Mouse (Mus musculus): Measurements from ENCODE around the gene Cyth1. TPM values are rescaled to one million over a fixed set of nuclear protein-coding genes. Genes with fewer than 3 reads are reported as not detected.
A peak's percentile ranks its signal among the peaks of the same experiment; 100 is the strongest.

Cyth1 gene
- polyA plus RNA-seq, 1 experiment from 2014 or later, result 19.5 TPM

DNA sequence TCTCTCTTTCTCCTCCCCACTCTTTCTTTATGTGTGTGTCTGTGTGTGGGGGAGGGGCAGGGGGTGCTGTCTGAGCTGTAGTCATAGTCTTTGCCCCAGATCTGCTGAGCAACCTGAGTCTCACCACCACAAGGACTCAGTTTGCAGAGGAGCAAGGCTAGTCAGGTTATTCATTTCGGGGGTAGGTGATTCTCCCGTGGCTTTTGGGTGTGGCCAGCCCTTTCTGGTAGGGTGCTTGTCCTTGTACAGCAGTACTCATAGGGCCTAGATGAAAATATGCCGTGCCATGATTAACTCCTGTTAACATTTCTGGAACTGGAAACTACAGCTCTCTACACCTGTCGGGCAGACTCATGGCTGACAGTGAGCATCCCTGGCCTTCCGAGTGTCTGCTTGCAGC is 81.8 kb downstream of the Cyth1 start:
- WGBS, result 71% methylated on average over 5 of the region's 5 CpGs
- H3K4me2 ChIP-seq (replicated peaks), result no peak overlapping the region
- H3K9me3 ChIP-seq (replicated peaks), result no peaks in the 10 kb centered on the region
- H3K27ac ChIP-seq (replicated peaks), result peak overlapping the region; percentile 83
- H3K36me3 ChIP-seq, result peaks cover 43% of the 10 kb centered on the region
- no peak overlapping the region for H3K9ac ChIP-seq
- H3K27me3 ChIP-seq, result no peaks in the 10 kb centered on the region
- ATAC-seq (ENCODE audit: insufficient number of reproducible peaks, low FRiP score, low TSS enrichment, low read depth), result no peak
- H3K4me3 ChIP-seq (replicated peaks), result no peak overlapping the region
- peaks cover 44% of the 10 kb centered on the region for H3K4me1 ChIP-seq

GRCm38 (mm10) chr11:118165681-118166080 is 82.7 kb downstream of the Cyth1 start:
- Histone ChIP-seq H3K27me3 (no peaks in the 10 kb centered on the region), H3K4me1 (peaks cover 53% of the 10 kb centered on the region), H3K4me3 (replicated peaks) (no peak overlapping the region), H3K9ac (no peak overlapping the region), H3K9me3 (replicated peaks) (no peaks in the 10 kb centered on the region), H3K36me3 (peaks cover 47% of the 10 kb centered on the region), H3K27ac (replicated peaks) (peak overlapping the region; percentile 83), H3K4me2 (replicated peaks) (no peak overlapping the region)
- ATAC-seq (ENCODE audit: insufficient number of reproducible peaks, low FRiP score, low TSS enrichment, low read depth), result peak; percentile 72; the same call in 1 of the 2 replicates
- WGBS, result 47% methylated on average over 11 of the region's 11 CpGs

GRCm38 (mm10) chr11:118164566-118164965 is 83.8 kb downstream of the Cyth1 start:
- no peak for ATAC-seq (ENCODE audit: insufficient number of reproducible peaks, low FRiP score, low TSS enrichment, low read depth)
- no peak overlapping the region for H3K4me2 ChIP-seq (replicated peaks)
- peaks cover 35% of the 10 kb centered on the region for H3K36me3 ChIP-seq
- peak overlapping the region; percentile 83; the same call in 1 of the 2 replicates for H3K27ac ChIP-seq (replicated peaks)
- no peaks in the 10 kb centered on the region for H3K27me3 ChIP-seq
- no peak overlapping the region for H3K4me3 ChIP-seq (replicated peaks)
- no peak overlapping the region for H3K9ac ChIP-seq
- peaks cover 53% of the 10 kb centered on the region for H3K4me1 ChIP-seq
- H3K9me3 ChIP-seq (replicated peaks), result no peaks in the 10 kb centered on the region
- WGBS, result 67% methylated on average over 8 of the region's 8 CpGs

DNA sequence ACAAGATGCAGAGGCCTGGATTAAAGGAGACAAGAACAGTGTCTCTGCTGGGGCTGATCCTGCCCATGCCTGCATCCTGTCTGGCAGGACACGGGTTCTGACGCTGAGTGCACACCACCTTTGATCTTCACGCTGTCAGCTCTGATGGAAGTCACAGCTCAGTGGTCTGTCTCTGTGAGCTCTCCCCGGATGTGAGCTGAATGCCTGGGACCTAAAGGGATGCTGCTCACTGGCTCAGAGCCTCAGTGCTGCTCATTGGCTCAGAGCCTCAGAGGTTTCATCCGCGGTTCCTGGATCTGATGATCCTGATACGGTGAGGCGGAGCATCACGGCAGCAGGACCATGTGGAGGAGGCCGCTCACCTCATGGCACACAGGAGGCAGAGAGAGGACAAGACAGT is 86.1 kb downstream of the Cyth1 start:
- Histone ChIP-seq H3K9ac (no peak overlapping the region), H3K9me3 (replicated peaks) (no peaks in the 10 kb centered on the region), H3K27me3 (no peaks in the 10 kb centered on the region), H3K4me2 (replicated peaks) (no peak overlapping the region), H3K4me3 (replicated peaks) (no peak overlapping the region), H3K36me3 (peaks cover 22% of the 10 kb centered on the region), H3K4me1 (peaks cover 53% of the 10 kb centered on the region), H3K27ac (replicated peaks) (no peak overlapping the region)
- no peak for ATAC-seq (ENCODE audit: insufficient number of reproducible peaks, low FRiP score, low TSS enrichment, low read depth)
- whole genome bisulfite sequencing, result 58% methylated on average over 10 of the region's 10 CpGs

GRCm38 (mm10) chr11:118161240-118161639 is 87.2 kb downstream of the Cyth1 start:
- Histone ChIP-seq H3K9me3 (replicated peaks) (no peaks in the 10 kb centered on the region), H3K9ac (no peak overlapping the region), H3K4me2 (replicated peaks) (no peak overlapping the region), H3K4me3 (replicated peaks) (no peak overlapping the region), H3K27ac (replicated peaks) (0 out of 2 replicates have a peak overlapping the region, but pooled peaks have one; percentile 28), H3K27me3 (no peaks in the 10 kb centered on the region), H3K36me3 (peaks cover 17% of the 10 kb centered on the region), H3K4me1 (peaks cover 43% of the 10 kb centered on the region)
- no peak for ATAC-seq (ENCODE audit: insufficient number of reproducible peaks, low FRiP score, low TSS enrichment, low read depth)
- 76% methylated on average over 6 of the region's 6 CpGs for WGBS

DNA sequence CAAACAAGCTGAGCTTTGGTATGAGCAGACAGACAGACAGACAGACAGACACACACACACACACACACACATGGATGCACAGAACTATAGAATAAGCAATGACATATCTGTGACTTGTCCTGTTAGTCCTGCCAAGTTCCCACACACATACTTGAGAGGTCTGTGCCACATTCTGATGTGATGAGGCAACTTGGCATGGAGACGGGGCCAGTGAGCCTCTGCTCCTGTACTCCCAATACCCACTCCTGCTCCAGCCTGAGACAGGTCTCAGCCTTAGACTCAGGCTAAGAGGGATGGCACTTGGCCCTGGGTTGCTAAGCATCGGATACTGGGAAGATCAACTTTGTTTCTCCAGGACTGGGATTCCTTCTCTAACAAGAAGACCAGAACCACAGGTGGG is 87.6 kb downstream of the Cyth1 start:
- Histone ChIP-seq H3K4me1 (peaks cover 38% of the 10 kb centered on the region), H3K36me3 (peaks cover 17% of the 10 kb centered on the region), H3K4me2 (replicated peaks) (no peak overlapping the region), H3K4me3 (replicated peaks) (no peak overlapping the region), H3K27me3 (no peaks in the 10 kb centered on the region), H3K9ac (no peak overlapping the region), H3K27ac (replicated peaks) (0 out of 2 replicates have a peak overlapping the region, but pooled peaks have one; percentile 28), H3K9me3 (replicated peaks) (no peaks in the 10 kb centered on the region)
- ATAC-seq (ENCODE audit: insufficient number of reproducible peaks, low FRiP score, low TSS enrichment, low read depth), result no peak
- WGBS, result 68% methylated on average over 2 of the region's 2 CpGs

- H3K9ac ChIP-seq, result no peak overlapping the region
- peaks cover 23% of the 10 kb centered on the region for H3K4me1 ChIP-seq
- H3K9me3 ChIP-seq (replicated peaks), result no peaks in the 10 kb centered on the region
- H3K36me3 ChIP-seq, result peaks cover 5% of the 10 kb centered on the region; the same call in 1 of the 2 replicates
- no peaks in the 10 kb centered on the region for H3K27me3 ChIP-seq
- WGBS, result 61% methylated on average over 4 of the region's 4 CpGs
- no peak for ATAC-seq (ENCODE audit: insufficient number of reproducible peaks, low FRiP score, low TSS enrichment, low read depth)
- H3K27ac ChIP-seq (replicated peaks), result no peak overlapping the region
- H3K4me2 ChIP-seq (replicated peaks), result no peak overlapping the region
- H3K4me3 ChIP-seq (replicated peaks), result no peak overlapping the region
Measured at GRCm38 (mm10) chr11:118158753-118159152, 89.6 kb downstream of the Cyth1 start.

GRCm38 (mm10) chr11:118156480-118157060 is 91.8 kb downstream of the Cyth1 start:
- Histone ChIP-seq H3K9me3 (replicated peaks) (no peaks in the 10 kb centered on the region), H3K36me3 (peaks cover 5% of the 10 kb centered on the region; the same call in 1 of the 2 replicates), H3K4me1 (peaks cover 16% of the 10 kb centered on the region), H3K4me2 (replicated peaks) (no peak overlapping the region), H3K27me3 (no peaks in the 10 kb centered on the region), H3K27ac (replicated peaks) (peak overlapping the region; percentile 76), H3K4me3 (replicated peaks) (no peak overlapping the region), H3K9ac (no peak overlapping the region)
- ATAC-seq (ENCODE audit: insufficient number of reproducible peaks, low FRiP score, low TSS enrichment, low read depth), result no peak
- 62% methylated on average over 8 of the region's 8 CpGs for WGBS

GRCm38 (mm10) chr11:118152964-118153363 is 95.4 kb downstream of the Cyth1 start:
- H3K27ac ChIP-seq (replicated peaks), result no peak overlapping the region
- no peaks in the 10 kb centered on the region for H3K27me3 ChIP-seq
- no peak overlapping the region for H3K4me2 ChIP-seq (replicated peaks)
- H3K9me3 ChIP-seq (replicated peaks), result no peaks in the 10 kb centered on the region
- peaks cover 11% of the 10 kb centered on the region for H3K4me1 ChIP-seq
- no peak overlapping the region for H3K9ac ChIP-seq
- H3K4me3 ChIP-seq (replicated peaks), result no peak overlapping the region
- WGBS, result 78% methylated on average over 4 of the region's 4 CpGs
- no peaks in the 10 kb centered on the region for H3K36me3 ChIP-seq
- no peak for ATAC-seq (ENCODE audit: insufficient number of reproducible peaks, low FRiP score, low TSS enrichment, low read depth)

DNA sequence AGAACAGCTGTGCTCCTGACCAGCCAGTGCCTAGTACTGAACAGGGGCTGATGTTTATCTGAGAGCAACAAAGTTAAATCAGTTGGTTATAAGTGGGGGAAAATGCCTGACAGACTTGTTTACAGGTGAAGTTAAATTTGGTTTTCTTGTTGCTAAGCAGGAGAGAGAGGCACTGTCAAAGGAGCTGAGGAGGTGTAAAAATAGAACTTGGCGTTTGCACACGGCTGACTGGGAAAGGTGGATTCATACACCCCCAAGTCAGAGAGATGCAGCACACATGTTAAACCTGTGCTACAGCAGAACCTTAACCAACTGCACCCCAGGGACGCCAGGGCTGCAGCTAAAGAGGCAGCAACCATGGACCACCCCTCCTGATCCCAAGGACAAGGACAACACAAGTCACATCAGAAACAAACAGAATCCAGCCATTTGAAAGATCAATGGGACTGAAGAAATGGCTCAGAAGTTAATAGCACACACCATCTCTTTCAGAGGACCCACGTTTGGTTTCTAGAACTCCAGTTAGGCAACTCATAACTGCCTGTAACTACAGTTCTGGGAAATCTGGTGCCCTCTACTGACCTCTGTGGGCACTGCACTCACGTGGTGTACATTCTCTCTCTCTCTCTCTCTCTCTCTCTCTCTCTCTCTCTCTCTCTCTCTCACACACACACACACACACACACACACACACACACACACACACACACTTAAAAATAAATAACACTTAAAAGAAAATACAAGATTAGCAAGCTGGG is 96.8 kb downstream of the Cyth1 start:
- no peak overlapping the region for H3K4me2 ChIP-seq (replicated peaks)
- no peak overlapping the region for H3K27ac ChIP-seq (replicated peaks)
- 84% methylated on average over 5 of the region's 5 CpGs for WGBS
- H3K4me3 ChIP-seq (replicated peaks), result no peak overlapping the region
- no peak overlapping the region for H3K9ac ChIP-seq
- ATAC-seq (ENCODE audit: insufficient number of reproducible peaks, low FRiP score, low TSS enrichment, low read depth), result no peak
- H3K27me3 ChIP-seq, result no peaks in the 10 kb centered on the region
- H3K36me3 ChIP-seq, result no peaks in the 10 kb centered on the region
- no peaks in the 10 kb centered on the region for H3K9me3 ChIP-seq (replicated peaks)
- H3K4me1 ChIP-seq, result peaks cover 8% of the 10 kb centered on the region

DNA sequence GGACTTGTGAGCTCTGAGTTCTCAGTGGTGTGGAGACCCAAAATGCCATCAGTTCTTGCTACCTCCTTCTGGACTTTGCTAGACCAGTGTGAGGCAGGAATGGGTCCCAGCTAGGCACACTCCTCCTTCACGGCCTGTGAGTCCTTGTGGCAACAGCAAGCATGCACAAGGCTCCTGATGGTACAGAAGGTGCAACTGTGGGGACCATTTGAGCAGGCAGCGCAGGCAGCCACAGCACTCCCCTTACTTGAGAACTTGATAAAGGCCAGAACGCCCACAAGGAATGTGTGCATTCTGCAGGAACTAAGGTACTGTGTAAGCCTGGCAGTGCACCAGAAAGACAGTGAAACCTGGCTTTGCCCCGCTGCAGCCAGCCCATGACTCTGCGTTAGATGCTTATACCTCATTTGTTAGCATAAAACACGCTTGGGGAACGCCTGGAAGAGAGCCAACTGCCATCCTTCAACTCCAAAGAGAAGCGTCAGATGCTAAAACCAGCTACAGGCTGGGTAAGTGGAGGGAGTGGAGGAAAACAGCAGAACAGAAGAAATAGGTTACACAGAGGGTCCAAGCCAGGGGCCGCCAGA is 98.2 kb downstream of the Cyth1 start:
- 45% methylated on average over 9 of the region's 9 CpGs for WGBS
- Histone ChIP-seq H3K4me3 (replicated peaks) (no peak overlapping the region), H3K4me2 (replicated peaks) (no peak overlapping the region), H3K27me3 (no peaks in the 10 kb centered on the region), H3K27ac (replicated peaks) (peak overlapping the region; percentile 36; the same call in 1 of the 2 replicates), H3K36me3 (no peaks in the 10 kb centered on the region), H3K9ac (no peak overlapping the region), H3K9me3 (replicated peaks) (no peaks in the 10 kb centered on the region), H3K4me1 (peaks cover 8% of the 10 kb centered on the region)
- 0 out of 2 replicates have a peak, but pooled peaks have one; percentile 29 for ATAC-seq (ENCODE audit: insufficient number of reproducible peaks, low FRiP score, low TSS enrichment, low read depth)
